Mouse (Mus musculus): Measurements from ENCODE around the gene Afmid.

GRCm38 (mm10) chr11:117839021-117839420 is 13.3 kb downstream of the Afmid start:
- no peak for TF ChIP-seq CTCF (IDR thresholded peaks at IDR 0.05)
- no peak for TF ChIP-seq POLR2A (IDR thresholded peaks at IDR 0.05; ENCODE audit: insufficient read depth, low read depth, low read length)
- TF ChIP-seq EP300 (IDR thresholded peaks at IDR 0.05; ENCODE audit: insufficient read depth, low read depth, low read length): no peak

Data from heart, adult 2 months (tissue).